Mouse (Mus musculus) CH12.LX (cell line): ENCODE measurements around the gene Tom1. TPM values are rescaled to one million over a fixed set of nuclear protein-coding genes. Genes with fewer than 3 reads are reported as not detected.

Experiments used
- DNase-seq: peaks from one replicate; pipeline ENCODE4 v3.0.0-alpha.2; 2013; ENCODE audit errors: extremely low read depth
- H3K27ac ChIP-seq: 2 replicates; pipeline ENCODE4 v1.5.1; 2012; ENCODE audit warnings: low read depth, mild to moderate bottlenecking, control low read depth, moderate library complexity; ENCODE audit not compliant: insufficient read depth
- H3K27me3 ChIP-seq: replicated peaks from 2 replicates; pipeline ENCODE3; 2012; ENCODE audit warnings: inconsistent platforms
- H3K36me3 ChIP-seq, 2 experiments: replicated peaks in 1 of 2; 2 replicates each; pipeline versions ENCODE3 to v1.6.1; 2012; ENCODE audit warnings: inconsistent platforms in 1 of 2, low read length in 1 of 2, mild to moderate bottlenecking in 1 of 2, mixed read lengths in 1 of 2, moderate library complexity in 1 of 2; ENCODE audit not compliant: control insufficient read depth in 1 of 2, insufficient read depth in 1 of 2
- H3K4me1 ChIP-seq, 2 experiments: 2 replicates each; pipeline ENCODE4 v1.6.1; 2012; ENCODE audit warnings: inconsistent platforms in 1 of 2, moderate library complexity in 1 of 2; ENCODE audit not compliant: insufficient read depth in 2 of 2, control insufficient read depth in 1 of 2
- H3K4me2 ChIP-seq: 2 replicates; pipeline ENCODE4 v1.6.1; 2012; ENCODE audit warnings: low read depth, mild to moderate bottlenecking, control low read depth; ENCODE audit not compliant: poor library complexity, insufficient read depth, severe bottlenecking
- H3K4me3 ChIP-seq, 3 experiments: fragments of 150-350 bp in 1 of 3; sonication (generic) in 1 of 3; replicated peaks in 1 of 3; 2 replicates each; pipeline versions ENCODE3 to v1.5.1; 2011 to 2012; ENCODE audit warnings: low read depth in 2 of 3, low read length in 2 of 3, mild to moderate bottlenecking in 2 of 3, moderate library complexity in 2 of 3, control low read depth in 1 of 3, improper control_type of control experiment in 1 of 3, inconsistent platforms in 1 of 3, mixed read lengths in 1 of 3; ENCODE audit not compliant: poor library complexity in 1 of 3
- H3K79me2 ChIP-seq: replicated peaks from 2 replicates; pipeline ENCODE4 v1.6.1; 2012; ENCODE audit warnings: mild to moderate bottlenecking, moderate library complexity; ENCODE audit not compliant: control insufficient read depth, poor library complexity, insufficient read depth, severe bottlenecking; ENCODE audit errors: extremely low read depth
- H3K9ac ChIP-seq: 2 replicates; pipeline ENCODE4 v1.6.1; 2012; ENCODE audit warnings: low read depth, mild to moderate bottlenecking, control low read depth, moderate library complexity; ENCODE audit not compliant: insufficient read depth
- H3K9me3 ChIP-seq: replicated peaks from 2 replicates; pipeline ENCODE3; 2012; ENCODE audit warnings: low read length, inconsistent platforms, mixed read lengths
- BHLHE40 ChIP-seq: IDR thresholded peaks from 2 replicates; pipeline ENCODE4 v1.6.1; 2011; ENCODE audit warnings: mild to moderate bottlenecking, low read depth, low read length, improper control_type of control experiment
- CHD1 ChIP-seq: IDR thresholded peaks from 2 replicates; pipeline ENCODE4 v1.6.1; 2012; ENCODE audit warnings: low read depth, low read length, improper control_type of control experiment, inconsistent platforms
- CHD2 ChIP-seq: IDR thresholded peaks from 2 replicates; pipeline ENCODE4 v1.6.1; 2011; ENCODE audit warnings: low read length, improper control_type of control experiment
- CTCF ChIP-seq, 2 experiments: IDR thresholded peaks in 1 of 2; conservative IDR thresholded peaks in 1 of 2; 2 replicates each; pipeline ENCODE4 v1.5.1; 2011 to 2012; ENCODE audit warnings: low read depth in 2 of 2, low read length in 2 of 2, improper control_type of control experiment in 1 of 2, inconsistent platforms in 1 of 2, mild to moderate bottlenecking in 1 of 2, moderate library complexity in 1 of 2
- E2F4 ChIP-seq: IDR thresholded peaks from 2 replicates; pipeline ENCODE4 v1.6.1; 2011; ENCODE audit warnings: low read depth, low read length, improper control_type of control experiment; ENCODE audit not compliant: insufficient replicate concordance
- ELF1 ChIP-seq: IDR thresholded peaks from 2 replicates; pipeline ENCODE4 v1.6.1; 2014; ENCODE audit warnings: low read depth, mild to moderate bottlenecking, inconsistent platforms, low read length, improper control_type of control experiment
- EP300 ChIP-seq: IDR thresholded peaks from 2 replicates; pipeline ENCODE4 v1.6.1; 2011; ENCODE audit warnings: low read length, improper control_type of control experiment
- GABPA ChIP-seq: IDR thresholded peaks from 2 replicates; pipeline ENCODE4 v1.6.1; 2012; ENCODE audit warnings: low read depth, low read length, improper control_type of control experiment, inconsistent platforms; ENCODE audit not compliant: insufficient replicate concordance
- HCFC1 ChIP-seq: IDR thresholded peaks from 2 replicates; pipeline ENCODE4 v1.6.1; 2012; ENCODE audit warnings: low read depth, mild to moderate bottlenecking, inconsistent platforms, low read length, improper control_type of control experiment
- IRF4 ChIP-seq: IDR thresholded peaks from 2 replicates; pipeline ENCODE4 v1.6.1; 2014; ENCODE audit warnings: low read depth, mild to moderate bottlenecking, inconsistent platforms, low read length, improper control_type of control experiment
- JUND ChIP-seq: conservative IDR thresholded peaks from 2 replicates; pipeline ENCODE4 v1.6.1; 2011; ENCODE audit warnings: low read depth, low read length, improper control_type of control experiment
- KAT2A ChIP-seq: IDR thresholded peaks from 2 replicates; pipeline ENCODE4 v1.6.1; 2012; ENCODE audit warnings: low read length, improper control_type of control experiment, inconsistent platforms; ENCODE audit not compliant: insufficient replicate concordance
- MAFK ChIP-seq: IDR thresholded peaks from 2 replicates; pipeline ENCODE4 v1.6.1; 2011; ENCODE audit warnings: low read length, improper control_type of control experiment; ENCODE audit not compliant: insufficient replicate concordance
- MAX ChIP-seq: IDR thresholded peaks from 2 replicates; pipeline ENCODE4 v1.6.1; 2011; ENCODE audit warnings: low read length, improper control_type of control experiment
- MAZ ChIP-seq: IDR thresholded peaks from 2 replicates; pipeline ENCODE4 v1.6.1; 2012; ENCODE audit warnings: low read depth, mild to moderate bottlenecking, inconsistent platforms, low read length, improper control_type of control experiment, moderate library complexity
- MEF2A ChIP-seq: IDR thresholded peaks from 2 replicates; pipeline ENCODE4 v1.6.1; 2014; ENCODE audit warnings: low read depth, mild to moderate bottlenecking, inconsistent platforms, low read length, improper control_type of control experiment, borderline replicate concordance
- MYC ChIP-seq: IDR thresholded peaks from 2 replicates; pipeline ENCODE4 v1.6.1; 2011; ENCODE audit warnings: low read depth, mild to moderate bottlenecking, improper control_type of control experiment, low read length
- NELFE ChIP-seq: IDR thresholded peaks from 2 replicates; pipeline ENCODE4 v1.6.1; 2011; ENCODE audit warnings: low read depth, low read length, improper control_type of control experiment
- NRF1 ChIP-seq: IDR thresholded peaks from 2 replicates; pipeline ENCODE4 v1.6.1; 2014; ENCODE audit warnings: low read depth, mild to moderate bottlenecking, inconsistent platforms, low read length, improper control_type of control experiment, moderate library complexity
- PAX5 ChIP-seq: IDR thresholded peaks from 2 replicates; pipeline ENCODE4 v1.6.1; 2012; ENCODE audit warnings: low read length, inconsistent platforms, mixed read lengths
- RAD21 ChIP-seq: IDR thresholded peaks from 2 replicates; pipeline ENCODE4 v1.6.1; 2011; ENCODE audit warnings: low read depth, mild to moderate bottlenecking, low read length, improper control_type of control experiment, moderate library complexity
- RCOR1 ChIP-seq: conservative IDR thresholded peaks from 2 replicates; pipeline ENCODE4 v1.6.1; 2012; ENCODE audit warnings: low read depth, mild to moderate bottlenecking, inconsistent platforms, low read length, improper control_type of control experiment
- SIN3A ChIP-seq: IDR thresholded peaks from 2 replicates; pipeline ENCODE4 v1.6.1; 2012; ENCODE audit warnings: low read length, improper control_type of control experiment, inconsistent platforms
- TCF12 ChIP-seq: IDR thresholded peaks from 2 replicates; pipeline ENCODE4 v1.6.1; 2014; ENCODE audit warnings: low read depth, mild to moderate bottlenecking, inconsistent platforms, low read length, improper control_type of control experiment
- UBTF ChIP-seq: IDR thresholded peaks from 2 replicates; pipeline ENCODE4 v1.6.1; 2012; ENCODE audit warnings: low read depth, mild to moderate bottlenecking, inconsistent platforms, low read length, improper control_type of control experiment, moderate library complexity
- USF1 ChIP-seq: IDR thresholded peaks from 2 replicates; pipeline ENCODE4 v1.6.1; 2014; ENCODE audit warnings: low read depth, mild to moderate bottlenecking, inconsistent platforms, low read length, improper control_type of control experiment
- USF2 ChIP-seq: conservative IDR thresholded peaks from 2 replicates; pipeline ENCODE4 v1.6.1; 2011; ENCODE audit warnings: low read depth, low read length, improper control_type of control experiment
- ZKSCAN1 ChIP-seq: IDR thresholded peaks from 2 replicates; pipeline ENCODE4 v1.6.1; 2012; ENCODE audit warnings: low read depth, inconsistent platforms, low read length, improper control_type of control experiment, borderline replicate concordance
- ZMIZ1 ChIP-seq: IDR thresholded peaks from 2 replicates; pipeline ENCODE4 v1.6.1; 2012; ENCODE audit warnings: low read depth, mild to moderate bottlenecking, inconsistent platforms, low read length, improper control_type of control experiment
- dilution Hi-C: fragments of 300-500 bp; cut with MboI; formaldehyde crosslinking; loops from 2 replicates; pipeline ENCODE4 v1.14.3; 2020; ENCODE audit warnings: low sequenced_read_pairs; ENCODE audit not compliant: extremely low pct_unique_long_range_greater_than_20kb, extremely low pct_ligation_motif_present
- in situ Hi-C: fragments of 300-500 bp; cut with MboI; formaldehyde crosslinking; loops from 3 replicates; pipeline ENCODE4 v1.14.3; 2019; ENCODE audit warnings: low sequenced_read_pairs, low pct_ligation_motif_present, low pct_unique_long_range_greater_than_20kb, mixed read lengths
- polyA plus RNA-seq: library from polyadenylated mRNA; unstranded; fragments of >175 nt; gene quantifications from 2 replicates; pipeline ENCODE4 v1.2.1, GENCODE M21; 2012; ENCODE audit warnings: low read depth; ENCODE audit not compliant: insufficient read length
- total RNA-seq, 2 experiments: library from RNA; depleted of rRNA; stranded (reverse); fragments of 300-350 nt in 1 of 2; fragments of >200 nt in 1 of 2; gene quantifications; 2 replicates each; pipeline ENCODE4 v1.2.3; 2012 to 2014

Tom1 gene
- total and polyA plus RNA-seq, 3 experiments = 13.4 to 25.3 (median 18.4) TPM

DNA sequence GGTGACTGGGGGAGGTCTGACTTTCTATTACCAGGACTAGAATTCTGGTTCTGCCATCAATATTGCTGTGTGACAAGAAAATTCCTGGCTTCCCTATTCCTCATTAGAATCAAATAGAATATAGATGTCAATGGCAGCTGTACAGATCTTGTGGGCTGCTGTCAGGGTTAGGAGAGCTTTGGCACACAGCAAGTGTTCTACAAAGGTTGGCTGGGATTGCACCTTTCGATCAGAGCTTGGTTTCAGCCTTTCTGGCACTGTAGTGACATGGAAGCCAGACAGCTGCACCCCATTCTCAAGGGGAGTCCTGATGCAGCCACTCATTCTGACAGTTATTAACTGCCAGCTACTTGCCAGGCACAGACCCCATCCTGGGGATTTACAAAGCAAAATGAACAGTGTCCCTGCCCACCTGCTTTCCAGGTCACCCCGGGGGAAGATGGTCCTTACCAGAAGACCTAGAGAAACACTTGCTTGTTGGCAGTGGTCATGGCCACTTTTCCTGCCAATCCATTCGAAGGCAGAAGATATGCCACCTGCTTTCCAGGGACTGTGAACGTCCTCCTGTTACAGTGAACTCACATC lies 57.4 kb downstream of the Tom1 start:
- Histone ChIP-seq H3K79me2 (peaks cover 22% of the 10 kb centered on the region), H3K9me3 (no peaks in the 10 kb centered on the region), H3K4me3 (no peak overlapping the region), H3K27ac (no peak overlapping the region), H3K4me1 (peaks cover 25 to 57% of the 10 kb centered on the region in 2 experiments), H3K27me3 (no peaks in the 10 kb centered on the region), H3K9ac (no peak overlapping the region), H3K36me3 (peaks cover 4 to 8% of the 10 kb centered on the region in 2 experiments), H3K4me2 (no peak overlapping the region)
- dilution Hi-C loops = no loop called here
- DNase-seq = no peak
- TF ChIP-seq KAT2A (no peak), SIN3A (no peak), RCOR1 (no peak), E2F4 (no peak), CHD2 (no peak), USF2 (no peak), GABPA (no peak), USF1 (no peak), JUND (no peak), HCFC1 (no peak), PAX5 (no peak), ZMIZ1 (no peak), MAFK (no peak), MEF2A (no peak), NELFE (no peak), CTCF (conservative IDR thresholded peaks at IDR 0.05 in 1 of 2, IDR thresholded peaks at IDR 0.05 in 1 of 2; ENCODE audit: low read depth in 2 of 2, low read length in 2 of 2) (no peak), MYC (no peak), ZKSCAN1 (no peak), BHLHE40 (no peak)
- in situ Hi-C loops = no loop called here

DNA sequence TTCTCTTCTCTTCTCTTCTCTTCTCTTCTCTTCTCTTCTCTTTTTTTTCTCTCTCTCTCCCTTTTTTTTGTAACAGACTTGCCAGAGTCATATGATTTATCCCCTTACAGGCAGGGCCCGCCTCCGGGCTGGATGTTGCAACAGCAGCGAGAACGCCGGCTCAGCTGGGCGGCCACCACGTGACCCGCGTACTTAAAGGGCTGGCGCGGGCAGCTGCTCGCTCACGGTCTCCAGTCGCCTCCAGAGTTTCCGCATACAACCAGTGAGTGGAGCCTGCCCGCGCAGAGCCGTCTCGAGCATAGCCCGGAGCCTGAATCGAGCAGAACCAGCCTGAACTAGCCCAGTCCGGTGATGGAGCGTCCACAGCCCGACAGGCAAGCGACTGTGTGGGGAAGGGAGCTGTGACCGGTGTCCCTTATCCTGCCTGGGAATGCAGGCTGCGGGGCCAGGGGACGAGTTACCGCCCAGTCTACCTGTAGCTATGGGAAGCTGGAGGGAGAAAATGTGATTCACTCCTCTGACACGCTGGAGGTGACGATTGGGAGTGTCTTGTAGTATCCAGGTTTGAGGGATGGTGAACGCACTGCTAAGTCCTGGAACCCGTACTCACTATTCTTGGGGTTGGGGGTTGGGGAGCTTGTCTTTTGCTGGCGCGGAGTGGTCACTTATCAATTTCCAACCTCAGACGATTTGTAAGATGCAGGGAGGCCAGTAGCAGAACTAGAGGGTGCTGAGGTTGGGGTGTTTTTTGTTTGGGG lies 60.1 kb downstream of the Tom1 start, which contains the start of gene Hmox1:
TSS of gene Hmox1 (plus strand) at position 223 of the 758 bp plus-strand sequence.
- dilution Hi-C loops = no loop called here
- Histone ChIP-seq H3K9ac (peak within 1 kb of the TSS; percentile 91), H3K27me3 (no peaks in the 10 kb centered on the region), H3K9me3 (no peaks in the 10 kb centered on the region), H3K4me2 (peak within 1 kb of the TSS; percentile 69), H3K4me1 (peaks cover 17 to 63% of the 10 kb centered on the region in 2 experiments), H3K27ac (peak within 1 kb of the TSS; percentile 44), H3K4me3 (peak within 1 kb of the TSS; percentile 82 to 97 (median 97)), H3K36me3 (peaks cover 32 to 36% of the 10 kb centered on the region in 2 experiments), H3K79me2 (peaks cover 23% of the 10 kb centered on the region)
- in situ Hi-C loops = no loop called here
- DNase-seq = peak; percentile 88
- TF ChIP-seq MAX = peak; percentile 97
- no peak for TF ChIP-seq UBTF
- no peak for TF ChIP-seq MEF2A
- no peak for TF ChIP-seq RCOR1
- peak; percentile 87 for TF ChIP-seq ZMIZ1
- no peak for TF ChIP-seq MAFK
- peak; percentile 53 for TF ChIP-seq NRF1
- peak; percentile 94 for TF ChIP-seq BHLHE40
- TF ChIP-seq USF1 = peak; percentile 96
- TF ChIP-seq IRF4 = 0 out of 2 replicates have a peak, but pooled peaks have one; percentile 19
- TF ChIP-seq EP300 = no peak
- peak; percentile 98 for TF ChIP-seq SIN3A
- no peak for TF ChIP-seq CHD1
- no peak for TF ChIP-seq MAZ
- TF ChIP-seq RAD21 = no peak
- peak; percentile 67; the same call in 1 of the 2 replicates for TF ChIP-seq ELF1
- no peak; the same call in 1 of the 2 replicates for TF ChIP-seq MYC
- peak; percentile 91 for TF ChIP-seq TCF12
- peak; percentile 52 for TF ChIP-seq HCFC1
- TF ChIP-seq NELFE = peak; percentile 90
- TF ChIP-seq E2F4 = no peak
